Mouse (Mus musculus) cerebellum, adult 9-10 months (tissue): ENCODE measurements around the gene Dnajc12.
A peak's percentile ranks its signal among the peaks of the same experiment; 100 is the strongest.
"Not testable (repeated sequence)": the region's sequence is repeated elsewhere in the genome, so short reads cannot be mapped to it uniquely, and the experiment has no call there.

Source experiments
- DNase-seq: peaks from one replicate; pipeline ENCODE4 v3.0.0; 2022

The Dnajc12 gene

DNA sequence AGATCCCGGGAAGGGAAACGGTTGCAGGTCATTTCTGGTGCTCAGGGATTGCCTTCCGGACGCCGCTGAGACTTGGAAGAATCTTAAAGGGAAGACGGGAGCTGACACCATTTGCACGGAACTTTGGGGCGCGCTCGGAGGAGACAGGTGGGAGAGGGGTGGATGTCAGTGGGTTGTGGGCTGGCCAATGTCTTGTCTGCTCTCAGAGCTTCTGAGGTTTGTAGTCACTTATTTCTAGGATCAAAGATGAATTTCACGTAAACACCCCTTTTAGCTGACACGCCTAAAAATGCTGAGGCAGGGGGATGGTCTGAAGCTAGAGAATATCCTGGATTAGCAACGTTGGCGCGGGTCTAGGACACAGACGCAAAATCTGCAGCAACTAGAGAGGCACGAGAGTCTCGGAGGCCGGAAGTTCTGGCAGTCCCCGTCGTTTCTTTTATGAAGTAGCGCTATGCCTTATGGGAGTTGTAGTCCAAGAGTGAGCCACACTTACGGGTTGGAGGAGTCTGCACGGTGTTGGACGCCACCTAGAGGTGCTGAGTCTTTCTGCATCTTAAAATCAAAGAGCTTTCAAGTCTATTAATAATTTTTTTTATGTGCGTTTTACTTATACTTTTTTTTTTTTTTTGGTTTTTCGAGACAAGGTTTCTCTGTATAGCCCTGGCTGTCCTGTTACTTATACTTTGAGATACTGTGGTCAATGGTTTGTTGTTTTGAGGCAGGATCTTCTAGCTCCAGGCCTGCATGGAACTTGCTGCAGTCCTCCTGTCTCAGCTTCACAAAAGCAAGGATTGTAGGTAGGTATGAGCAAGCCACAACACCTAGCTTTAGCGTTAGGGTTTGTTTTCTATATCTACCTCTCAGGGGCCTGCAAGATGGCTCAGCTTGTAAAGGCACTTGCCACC, at the start of gene Dnajc12:
Dnajc12 (plus strand) TSS at position 72 of the 908 bp plus-strand sequence.
- DNase-seq: peak; percentile 92

DNA sequence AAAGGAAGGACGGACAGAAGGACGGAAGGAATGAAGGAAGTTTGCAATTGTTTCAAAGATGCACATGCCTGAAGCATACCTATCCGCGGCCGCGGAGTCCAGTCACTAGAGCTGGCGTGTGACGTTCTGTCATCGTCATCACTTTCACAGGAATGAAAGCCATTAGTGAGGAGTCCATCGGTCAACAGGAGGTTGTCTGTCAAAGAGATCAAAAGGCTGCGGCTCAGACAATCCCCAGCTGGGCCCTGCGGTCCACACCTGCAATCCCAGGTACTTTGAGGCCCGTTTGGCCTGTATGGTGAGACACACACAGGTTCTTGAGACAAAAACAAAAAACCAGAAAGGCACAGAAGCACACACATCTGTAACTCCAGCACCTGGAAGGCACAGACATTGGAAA, 45.3 kb upstream of the Dnajc12 start:
- DNase-seq: peak; percentile 28

DNA sequence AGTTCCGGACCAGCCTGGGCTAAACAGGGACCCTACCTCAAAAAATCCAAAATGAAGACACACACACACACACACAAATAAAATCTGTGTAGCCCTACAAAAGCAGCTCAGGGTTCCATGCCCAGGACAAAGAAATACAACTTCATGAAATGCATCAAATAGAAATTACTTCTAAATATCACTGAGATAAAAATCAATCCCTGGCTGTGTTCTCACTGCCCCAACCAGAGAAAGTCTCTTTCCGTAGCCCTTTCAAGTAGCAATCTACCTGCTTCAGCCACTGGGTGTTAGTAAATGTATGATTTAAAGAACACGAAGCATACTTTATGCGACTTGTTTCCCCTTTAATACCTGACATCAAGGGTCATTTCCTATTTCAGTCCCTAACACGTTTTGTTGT, 44.9 kb upstream of the Dnajc12 start:
- DNase-seq: no peak

DNA sequence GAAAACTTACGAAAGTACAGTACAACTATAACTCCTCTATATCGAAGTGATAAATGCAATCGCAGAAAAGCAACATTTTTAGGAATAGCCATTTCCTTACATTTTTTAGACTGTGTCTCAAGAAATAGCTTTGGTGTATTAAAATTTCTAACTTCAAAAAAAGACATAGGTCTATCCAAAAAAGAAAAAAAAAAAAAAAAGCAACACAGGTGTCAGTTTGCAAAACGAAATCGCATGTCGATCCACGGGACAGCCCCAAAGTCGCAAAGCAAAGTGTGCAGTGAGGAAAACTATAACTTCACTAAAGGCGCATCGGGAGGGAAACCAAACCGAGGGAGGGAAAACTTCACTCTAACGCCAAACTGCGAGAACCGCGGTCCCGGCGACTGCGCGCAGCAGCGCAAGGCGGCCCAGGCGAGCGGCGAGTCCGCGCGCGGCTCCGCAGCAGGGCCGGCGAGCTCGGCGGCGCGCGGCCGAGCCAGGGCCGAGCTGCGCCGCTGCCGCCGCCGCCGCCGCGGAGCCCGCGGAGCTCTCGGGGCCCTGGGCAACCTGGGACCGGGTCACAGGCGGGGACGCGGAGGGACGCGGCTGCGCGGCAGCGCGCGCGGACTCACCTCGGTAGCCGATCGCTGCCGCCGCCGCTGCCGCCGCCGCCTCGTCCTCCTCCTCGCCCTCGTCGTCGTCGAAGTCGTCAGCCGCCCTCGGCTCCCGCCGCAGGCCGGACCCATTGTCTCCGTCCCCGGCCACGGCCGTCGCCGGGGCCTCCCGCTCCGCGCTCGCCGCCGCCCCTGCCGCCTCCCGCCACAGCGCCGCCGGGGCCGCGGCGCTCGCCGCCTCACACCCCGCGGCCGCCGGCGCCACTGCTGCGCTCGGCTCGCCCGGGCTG, 44.0 kb upstream of the Dnajc12 start:
- peak; percentile 50 for DNase-seq

DNA sequence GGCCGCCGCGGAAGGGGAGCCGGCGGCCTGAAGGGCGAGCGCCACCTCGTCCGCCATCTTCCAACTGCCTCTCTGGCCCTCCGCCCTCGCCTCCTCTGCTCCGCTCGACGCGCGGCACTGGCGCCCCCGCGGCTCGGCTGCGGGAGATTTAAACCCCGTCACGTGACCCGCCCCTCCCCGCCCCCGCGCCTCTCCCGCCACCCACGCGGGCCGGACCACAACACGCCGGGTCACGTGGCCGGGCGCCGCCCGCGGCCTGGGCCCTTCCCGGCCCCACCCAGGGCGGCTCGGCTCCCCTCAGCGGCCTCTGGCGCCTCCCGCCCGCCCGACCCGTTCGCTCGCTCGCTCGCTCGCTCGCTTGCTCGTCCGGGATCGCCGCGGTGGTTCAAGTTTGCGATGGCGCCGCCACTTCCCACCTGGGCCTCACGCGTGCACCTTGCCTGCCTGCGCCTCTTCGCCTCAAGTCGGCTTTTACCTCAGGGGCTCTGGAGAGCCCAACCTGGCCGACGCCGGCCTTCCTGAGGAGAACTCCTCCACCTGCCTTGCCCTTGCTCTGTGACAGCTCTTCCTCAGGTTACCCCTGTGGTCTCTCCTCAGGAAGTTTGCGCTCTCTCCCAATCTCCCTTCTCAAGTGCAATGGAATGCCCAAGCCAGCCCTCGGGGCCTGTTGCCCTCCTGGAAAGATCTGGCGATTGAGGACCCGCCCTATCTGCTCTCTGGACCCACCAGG, 43.2 kb upstream of the Dnajc12 start:
- DNase-seq: peak; percentile 86

DNA sequence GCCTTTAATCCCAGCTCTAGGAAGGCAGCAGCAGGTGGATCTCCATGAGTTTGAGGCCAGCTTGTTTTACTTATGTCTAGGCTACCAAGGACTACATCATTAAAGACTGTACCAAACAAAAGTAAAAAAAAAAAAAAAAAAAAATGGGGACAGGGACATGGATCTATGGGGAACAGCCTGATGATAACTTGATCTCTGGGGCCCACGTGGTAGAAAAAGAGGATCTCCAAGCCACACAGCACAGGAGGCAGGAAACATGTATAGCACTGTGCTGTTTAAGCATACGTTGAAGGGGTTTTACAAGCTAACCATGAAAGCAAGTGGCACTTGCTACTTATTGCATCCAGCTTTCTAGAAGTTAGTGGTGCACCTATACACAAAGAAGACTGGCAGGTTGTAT, 40.9 kb upstream of the Dnajc12 start:
- DNase-seq: no peak

DNA sequence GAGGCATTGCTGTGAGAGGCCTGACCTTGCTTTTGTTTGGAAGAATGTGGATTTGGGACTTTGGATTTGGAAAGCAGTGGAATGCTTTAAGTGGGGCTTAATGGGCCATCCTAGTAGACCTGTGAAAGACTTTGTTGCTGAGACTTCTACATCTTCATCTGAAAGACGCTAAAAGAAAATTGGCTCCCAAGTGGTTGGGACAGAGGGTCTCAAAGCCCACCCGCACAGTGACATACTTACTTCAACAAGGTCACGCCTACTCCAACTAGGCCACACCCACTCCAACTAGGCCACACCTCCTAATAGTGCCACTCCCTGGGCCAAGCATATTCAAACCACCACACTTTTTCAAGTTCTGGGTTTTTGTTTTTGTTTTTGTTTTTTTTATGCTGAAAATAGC, 37.5 kb upstream of the Dnajc12 start:
- no peak for DNase-seq

DNA sequence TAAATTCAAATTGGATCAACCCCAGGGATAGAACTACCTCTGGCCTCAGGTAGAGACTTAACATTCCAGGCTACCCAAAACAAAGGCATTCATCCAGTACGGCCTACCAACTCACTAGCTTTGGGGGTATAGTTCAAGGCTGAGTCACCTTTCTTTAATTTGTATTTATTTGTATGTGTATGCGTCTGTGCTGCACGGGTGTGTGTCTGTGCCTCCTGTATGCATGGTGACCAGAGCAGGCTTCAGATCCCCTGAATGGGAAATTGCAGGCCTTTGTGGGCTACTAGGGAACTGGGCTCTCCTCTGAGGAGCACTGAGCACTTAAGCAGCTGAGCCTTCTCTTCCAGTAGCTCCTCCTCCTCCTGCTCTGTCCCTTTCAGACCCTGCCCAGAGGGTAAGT, 34.0 kb upstream of the Dnajc12 start:
- no peak for DNase-seq

DNA sequence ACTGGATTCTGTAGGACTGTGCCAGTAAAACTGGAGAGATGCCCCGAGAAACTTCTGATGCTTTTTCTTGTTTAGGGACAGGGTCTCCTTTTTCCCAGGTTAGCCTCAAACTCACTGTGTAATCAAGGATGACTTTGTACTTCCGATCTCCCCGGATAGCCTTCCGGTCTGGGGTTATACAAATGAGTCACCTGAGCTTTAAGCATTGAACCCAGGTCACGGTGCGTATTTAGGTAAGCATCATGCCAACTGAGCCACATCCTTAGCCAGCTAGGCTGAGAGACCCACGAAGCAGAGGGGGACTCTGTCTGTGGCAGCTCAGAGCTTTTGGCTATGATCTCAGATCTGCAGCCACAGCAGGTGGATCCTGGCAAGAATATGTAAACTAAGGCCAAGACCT, 31.6 kb upstream of the Dnajc12 start:
- DNase-seq: no peak

DNA sequence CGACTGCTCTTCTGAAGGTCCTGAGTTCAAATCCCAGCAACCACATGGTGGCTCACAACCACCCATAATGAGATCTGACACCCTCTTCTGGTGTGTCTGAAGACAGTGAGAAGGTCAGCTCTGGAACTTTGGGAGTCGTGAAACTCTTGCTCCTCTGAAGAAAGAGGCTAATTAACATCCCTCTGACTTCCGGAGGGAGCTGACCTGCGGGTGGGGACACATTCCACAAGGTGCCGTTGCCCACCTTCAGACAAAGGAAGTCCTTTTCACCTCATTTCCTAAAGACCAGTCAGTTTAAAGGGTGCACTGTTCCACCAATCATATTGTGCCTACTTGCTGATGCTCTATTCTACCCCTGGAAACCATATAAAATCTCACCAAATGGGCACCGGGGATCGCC, 31.1 kb upstream of the Dnajc12 start:
- DNase-seq: not testable (repeated sequence)

DNA sequence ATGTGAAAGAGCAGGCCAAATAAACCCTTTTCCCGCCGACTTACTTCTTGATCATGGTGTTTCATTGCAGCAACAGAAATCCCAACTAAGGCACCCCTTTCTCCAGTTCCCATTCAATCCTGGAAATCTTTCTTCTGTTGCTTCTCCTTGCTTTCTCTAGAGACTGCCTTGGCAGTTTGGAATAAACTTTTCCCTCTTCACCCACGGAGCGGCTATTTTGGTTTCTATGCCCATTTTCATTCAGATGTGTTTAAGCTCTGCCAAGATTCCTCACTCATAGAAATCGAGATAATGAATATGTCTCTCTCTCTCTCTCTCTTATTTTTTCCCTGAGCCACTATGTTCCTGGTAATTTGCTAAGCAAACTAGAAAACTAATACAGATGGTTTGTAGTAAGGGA, 30.1 kb upstream of the Dnajc12 start:
- DNase-seq: no peak

DNA sequence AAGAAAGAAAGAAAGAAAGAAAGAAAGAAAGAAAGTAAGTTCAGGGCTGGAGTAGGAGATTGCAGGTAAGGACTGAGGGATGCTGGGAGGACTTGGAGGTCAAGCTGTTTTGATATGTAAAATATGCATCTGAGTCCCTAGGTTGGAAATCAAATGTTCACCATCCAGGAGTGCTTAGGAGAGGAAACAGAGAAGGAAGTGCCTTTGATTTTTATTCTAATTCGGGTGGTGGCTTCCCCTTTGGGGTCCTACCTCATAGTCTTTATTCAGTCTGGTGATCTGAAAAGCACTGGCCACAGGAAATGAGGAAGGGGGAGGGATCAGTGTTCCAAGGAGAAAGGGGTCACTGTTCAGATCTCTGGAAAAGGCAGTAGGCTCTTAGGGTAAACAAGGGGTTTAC, 21.7 kb upstream of the Dnajc12 start:
- no peak for DNase-seq

DNA sequence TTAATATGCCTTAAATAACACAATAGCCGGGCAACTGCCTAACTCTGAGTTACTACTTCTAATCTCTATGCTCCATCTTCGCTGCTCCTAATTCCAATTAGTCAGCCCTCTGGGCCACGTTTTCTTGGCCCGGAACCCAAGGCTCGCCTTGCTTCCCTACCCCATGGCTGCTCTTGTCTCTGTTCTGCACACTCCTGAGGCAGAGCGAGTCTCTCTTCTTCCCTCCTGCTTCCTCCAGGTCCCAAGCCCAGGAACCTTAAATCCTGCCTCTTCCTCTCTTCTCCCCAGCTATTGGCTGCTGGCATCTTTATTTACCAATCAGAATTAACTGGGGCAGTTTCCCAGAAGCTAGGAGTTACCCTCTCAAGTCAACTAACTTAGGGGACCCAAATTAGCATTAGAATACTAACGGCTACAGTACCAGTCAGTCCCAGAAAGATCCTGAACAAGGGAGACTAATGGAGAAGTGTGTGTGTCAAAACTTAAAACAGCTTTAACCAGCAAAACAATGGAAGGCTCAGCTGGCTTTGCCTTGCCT, 16.3 kb upstream of the Dnajc12 start:
- no peak for DNase-seq

DNA sequence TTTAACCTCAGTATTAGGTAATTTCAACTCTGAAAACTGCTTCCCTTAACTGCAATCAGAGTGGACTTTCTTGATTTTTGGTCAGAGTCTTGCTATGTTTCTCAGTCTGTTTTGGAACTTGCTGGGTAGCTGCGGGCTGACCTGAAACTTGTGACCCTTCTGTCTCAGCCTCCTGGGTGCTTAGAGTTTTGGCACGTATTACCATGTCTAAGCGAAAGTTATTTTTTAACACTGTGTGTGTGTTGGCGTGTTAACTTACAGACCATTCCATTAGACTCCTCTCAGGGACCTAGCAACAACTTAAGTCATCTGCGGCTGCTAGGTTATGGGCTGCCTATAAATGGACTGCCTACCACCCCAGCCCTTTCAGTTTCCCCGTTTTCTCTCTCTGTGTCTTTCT, 14.9 kb upstream of the Dnajc12 start:
- no peak for DNase-seq

DNA sequence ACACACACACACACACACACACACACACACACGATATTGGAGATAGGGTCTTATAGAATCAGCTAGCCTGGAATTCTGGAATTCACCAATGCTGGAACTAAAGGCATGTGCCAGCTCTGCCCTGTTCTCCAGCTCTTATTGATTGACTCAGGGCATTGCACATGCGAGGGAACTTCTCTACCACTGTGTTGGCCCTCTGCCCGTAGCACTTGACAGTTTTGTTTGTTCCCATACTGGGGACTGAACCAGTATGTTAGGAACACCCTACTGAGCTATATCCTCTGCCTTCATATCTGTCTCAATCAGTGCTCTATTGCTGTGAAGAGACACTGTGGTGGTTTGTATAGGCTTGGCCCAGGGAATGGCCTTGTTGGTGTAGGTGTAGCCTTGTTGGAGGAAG, 14.2 kb upstream of the Dnajc12 start:
- DNase-seq: no peak

DNA sequence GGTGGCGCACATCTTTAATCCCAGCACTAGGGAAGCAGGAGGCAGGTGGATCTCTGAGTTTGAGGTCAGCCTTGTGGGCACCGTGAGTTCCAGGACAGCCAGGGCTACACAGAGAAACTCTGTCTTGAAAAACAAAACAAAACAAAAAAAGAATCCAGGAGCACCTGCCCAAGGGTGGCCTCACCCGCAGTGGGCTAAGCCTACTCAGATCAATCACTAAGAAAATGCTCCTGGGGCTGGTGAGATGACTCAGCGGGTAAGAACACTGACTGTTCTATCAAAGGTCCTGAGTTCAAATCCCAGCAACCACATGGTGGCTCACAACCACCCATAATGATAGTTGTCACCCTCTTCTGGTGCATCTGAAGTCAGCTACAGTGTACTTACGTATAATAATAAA, 5.9 kb upstream of the Dnajc12 start:
- no peak for DNase-seq

DNA sequence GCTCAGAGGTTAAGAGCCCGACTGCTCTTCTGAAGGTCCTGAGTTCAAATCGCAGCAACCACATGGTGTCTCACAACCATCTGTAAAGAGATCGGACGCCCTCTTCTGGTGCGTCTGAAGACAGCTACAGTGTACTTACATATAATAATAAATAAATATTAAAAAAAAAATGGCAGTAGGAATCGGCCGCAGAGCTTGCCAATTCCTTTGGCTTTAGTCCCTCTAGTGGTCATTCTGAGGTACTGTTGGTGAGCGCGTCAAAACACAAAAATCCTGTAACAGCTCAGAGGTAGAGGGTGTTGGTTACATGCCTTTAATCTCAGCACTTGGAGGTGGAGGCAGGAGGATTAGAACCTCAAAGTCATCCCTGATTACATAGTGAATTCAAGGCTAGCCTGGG, 4.8 kb upstream of the Dnajc12 start:
- peak; percentile 81 for DNase-seq

DNA sequence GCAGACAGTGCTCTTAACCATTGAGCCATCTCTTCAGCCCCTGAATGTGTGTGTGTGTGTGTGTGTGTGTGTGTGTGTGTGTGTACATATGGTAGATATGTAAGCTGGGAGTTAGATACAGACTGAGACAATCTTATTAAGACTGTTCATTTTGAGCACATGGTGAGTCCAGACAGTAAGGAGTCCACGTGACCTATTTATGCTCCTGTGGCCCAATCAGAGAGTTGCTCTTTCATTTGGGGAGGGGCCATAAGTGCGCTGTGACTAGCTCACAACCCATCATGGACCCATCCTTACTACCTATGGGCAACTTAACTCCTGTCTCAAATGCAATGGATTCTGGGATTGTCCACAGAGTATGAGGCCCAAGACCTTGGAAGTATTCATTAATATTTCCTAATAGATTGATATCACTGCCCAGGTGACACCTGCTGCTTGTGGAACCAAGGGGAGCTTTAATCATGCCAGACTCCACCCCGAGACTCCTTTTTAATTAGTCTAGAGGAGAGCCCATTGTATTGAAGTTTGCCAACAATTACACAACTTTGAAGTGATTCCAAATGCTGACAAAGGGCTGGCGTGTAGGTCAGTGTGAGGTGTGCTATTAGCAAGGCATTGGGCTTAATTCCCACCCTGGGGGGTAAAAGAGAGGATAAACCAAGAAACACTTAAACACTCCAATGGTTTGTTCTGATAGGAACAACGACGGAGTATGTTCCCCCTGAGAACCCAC, 3.1 kb upstream of the Dnajc12 start:
- no peak for DNase-seq

DNA sequence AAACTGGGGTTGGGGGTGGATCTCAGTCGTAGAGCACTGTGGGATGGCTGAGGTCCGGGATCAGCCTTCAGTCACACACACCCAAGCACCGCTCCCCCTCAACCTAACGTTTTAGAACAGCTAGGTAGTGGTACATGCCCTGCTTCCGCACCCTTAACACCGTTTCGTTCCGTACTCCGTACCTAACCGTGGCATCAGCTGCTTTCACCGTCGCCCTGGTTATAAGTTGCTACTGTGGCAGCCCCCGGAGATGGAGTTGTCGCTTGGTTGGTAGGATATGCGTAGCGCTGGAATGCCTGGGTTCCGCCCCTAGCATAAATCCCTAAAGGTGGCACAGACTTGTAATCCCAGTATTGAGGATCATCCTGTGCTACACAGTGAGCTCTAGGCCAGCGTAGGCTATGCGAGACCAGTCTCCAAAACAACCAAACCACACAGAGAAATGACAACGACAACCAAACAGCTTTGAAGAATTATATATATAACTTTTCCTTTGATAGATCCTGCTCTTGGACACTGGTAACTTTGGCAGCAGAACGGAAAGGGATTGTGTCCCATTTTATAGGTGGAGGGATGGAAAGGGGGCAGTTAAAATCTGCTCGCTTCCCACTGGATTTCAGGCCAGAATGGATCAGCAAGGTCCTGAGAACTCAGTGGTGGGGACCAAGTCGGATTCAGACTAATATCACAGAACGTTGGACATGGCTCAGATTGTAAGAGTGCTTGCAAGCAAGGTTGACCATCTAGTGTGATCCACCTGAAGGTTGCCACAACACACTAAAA, 554 bp upstream of the Dnajc12 start, which contains the start of gene Sirt1:
Sirt1 (minus strand) TSS at position 207 of the 783 bp plus-strand sequence.
- no peak for DNase-seq

DNA sequence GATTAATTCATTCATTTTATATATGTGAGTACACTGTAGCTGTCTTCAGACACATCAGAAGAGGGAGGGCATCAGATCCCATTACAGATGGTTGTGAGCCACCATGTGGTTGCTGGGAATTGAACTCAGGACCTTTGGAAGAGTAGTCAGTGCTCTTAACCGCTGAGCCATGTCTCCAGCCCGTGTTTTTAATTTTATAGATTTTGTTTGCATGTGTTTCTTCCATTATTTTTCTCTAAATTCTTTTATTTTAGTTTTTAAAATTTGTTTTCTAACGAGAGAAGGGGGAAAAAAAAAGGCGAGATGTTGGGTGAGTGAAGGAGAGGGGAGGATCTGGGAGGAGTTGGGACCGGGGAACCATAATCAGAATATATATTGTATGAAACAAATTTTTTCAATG, 3.7 kb downstream of the Dnajc12 start:
- not testable (repeated sequence) for DNase-seq

DNA sequence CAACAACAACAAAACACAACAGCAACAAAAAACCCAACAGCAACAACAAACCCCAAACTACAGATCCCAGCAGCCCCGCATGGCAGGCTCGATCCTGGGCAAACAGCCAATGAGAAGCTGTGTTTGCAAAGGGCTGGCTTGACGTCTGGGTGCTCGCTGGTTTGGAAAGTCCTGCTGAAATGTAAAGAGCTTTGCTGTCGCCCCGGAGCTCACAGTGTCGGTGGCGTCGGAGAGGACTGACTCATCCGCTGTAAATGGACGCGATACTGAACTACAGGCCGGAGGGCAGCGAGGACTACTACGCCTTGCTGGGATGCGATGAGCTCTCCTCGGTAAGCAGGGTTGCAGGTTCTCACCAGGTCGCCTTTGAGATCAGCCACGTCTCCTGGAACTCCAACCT, 4.2 kb downstream of the Dnajc12 start:
- peak; percentile 94 for DNase-seq
